Mouse (Mus musculus) ovary, postnatal 14 days (tissue): Measurements from ENCODE around the gene Tprg.

ENCODE experiments used
- DNase-seq: peaks from one replicate; pipeline ENCODE4 v3.0.0; 2022; ENCODE audit warnings: low spot score

Tprg gene

DNA sequence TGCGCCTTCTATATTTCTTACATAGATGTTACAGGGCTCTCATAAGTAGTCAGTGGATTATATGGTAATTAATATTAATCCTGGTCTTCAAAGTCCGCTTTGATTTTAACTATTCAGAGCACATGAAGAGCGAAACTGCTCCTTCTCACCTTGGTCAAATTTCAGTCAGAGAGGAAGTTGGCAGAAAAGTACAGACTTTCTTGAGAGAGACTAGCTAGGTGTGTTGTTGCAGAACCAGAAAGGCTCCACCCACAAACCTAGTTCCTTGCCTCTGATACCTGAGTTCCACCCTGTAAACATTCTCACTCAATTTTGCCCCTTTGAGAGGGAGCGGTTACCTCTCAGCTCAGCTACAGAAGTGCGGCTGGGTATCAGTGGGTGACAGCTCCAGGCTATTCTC, at the start of gene Tprg:
Gene Tprg, plus strand, starts transcription at position 301 of the 400 bp plus-strand sequence.
- DNase-seq = no peak

DNA sequence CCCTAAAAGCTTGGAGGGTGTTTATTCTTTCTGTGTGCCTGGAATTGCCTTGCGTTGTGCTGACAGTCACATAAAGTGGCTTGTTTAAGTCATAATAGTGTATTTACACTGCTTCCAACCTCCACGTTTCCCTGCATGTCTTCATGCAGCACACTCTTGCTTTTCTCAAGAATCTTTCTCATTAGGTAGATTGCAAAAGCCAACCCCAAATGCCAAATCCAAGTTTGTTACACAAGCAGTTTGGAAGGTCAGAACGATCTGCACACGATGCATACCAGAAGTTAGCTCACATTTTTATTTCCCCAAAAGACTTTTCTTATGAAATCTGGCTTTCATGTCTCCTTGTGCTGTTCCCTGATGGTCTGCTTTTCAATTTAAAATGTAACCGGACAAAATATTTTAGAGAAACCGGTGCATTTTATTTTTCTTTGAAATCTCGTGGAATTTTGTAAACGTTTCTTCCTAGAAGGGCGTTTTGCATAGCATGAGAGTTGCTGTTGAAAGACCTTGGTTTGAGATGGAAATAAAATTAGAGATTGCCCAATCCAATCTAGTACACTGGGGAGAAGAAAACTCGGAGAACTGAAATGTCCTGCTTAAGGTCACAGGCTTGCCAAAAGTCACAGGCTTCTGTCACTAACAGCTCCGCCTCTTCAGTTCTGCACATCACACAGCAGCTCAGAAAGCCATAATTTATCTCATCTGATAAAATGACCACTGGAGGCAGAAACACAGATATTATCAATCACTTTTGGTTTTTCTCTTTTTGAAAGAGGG, 48.2 kb upstream of the Tprg start:
- DNase-seq = no peak

DNA sequence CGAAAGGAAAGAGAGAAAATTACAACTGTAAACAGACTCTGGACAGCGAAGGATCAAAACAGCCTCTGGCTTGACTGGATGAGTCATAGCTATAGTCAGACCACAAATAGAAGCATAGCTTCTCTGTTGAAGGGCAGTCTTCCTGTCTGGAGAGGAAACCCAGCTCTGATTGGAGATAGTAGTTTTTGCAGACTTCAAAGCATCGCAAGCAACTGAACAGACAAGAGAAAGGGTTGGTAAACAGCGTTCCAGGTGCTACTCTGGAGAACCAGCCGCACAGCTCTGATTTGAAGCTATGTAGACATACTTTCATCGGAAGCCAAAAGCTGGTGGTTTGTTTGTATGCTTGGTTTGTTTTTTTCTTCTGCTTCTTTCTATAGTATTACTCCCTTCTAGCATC, 37.7 kb upstream of the Tprg start:
- no peak for DNase-seq

DNA sequence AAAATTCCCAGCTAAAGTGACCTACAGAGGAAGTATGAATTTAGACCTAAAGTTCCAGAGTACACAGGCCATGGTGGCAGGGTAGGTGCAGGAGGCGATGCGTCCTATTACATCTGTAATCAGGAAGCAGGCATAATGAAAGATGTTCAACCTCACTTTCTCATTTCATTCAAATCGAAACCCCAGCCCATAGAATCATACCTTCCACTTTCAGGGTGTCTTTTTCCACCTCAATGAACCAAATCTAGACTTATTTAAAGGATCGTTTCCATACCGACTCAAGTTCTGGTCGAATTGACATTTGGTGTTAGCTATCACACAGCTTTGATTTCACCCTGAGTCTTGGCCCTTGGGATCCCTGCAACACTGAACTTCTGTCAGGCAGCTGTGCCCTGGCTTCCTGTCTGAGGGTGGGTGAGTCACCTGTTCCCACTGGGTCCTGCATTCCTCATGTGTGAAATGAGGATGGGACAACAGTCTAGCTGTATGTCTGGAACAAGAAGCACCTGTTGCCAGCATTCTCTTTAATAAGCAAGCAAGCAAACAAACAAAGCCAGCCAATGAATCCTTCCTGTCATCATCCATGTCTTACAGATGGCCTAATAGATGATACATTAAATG, 36.4 kb upstream of the Tprg start:
- DNase-seq = no peak

DNA sequence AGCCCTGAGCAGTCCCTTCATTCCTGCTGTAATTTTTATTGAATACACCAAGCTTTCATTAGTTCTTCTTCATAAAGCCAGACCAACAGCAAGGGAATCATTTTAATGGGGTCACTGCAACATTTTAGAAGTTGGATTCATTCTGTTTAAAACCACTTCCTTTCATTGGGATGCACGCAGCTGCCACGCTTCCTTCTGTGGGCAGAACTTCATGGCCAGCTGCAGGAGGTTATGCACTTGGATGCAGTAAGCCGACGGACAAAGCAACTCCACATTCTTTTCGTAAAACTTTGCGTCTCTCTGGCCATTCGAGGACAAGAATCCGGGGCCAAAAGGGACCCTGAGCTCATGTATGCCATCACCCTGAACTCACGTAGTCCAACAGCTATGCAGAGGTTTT, 35.5 kb upstream of the Tprg start:
- no peak for DNase-seq

- DNase-seq = no peak
Observed at GRCm38 (mm10) chr16:25254646-25255045, 32.0 kb upstream of the Tprg start.

DNA sequence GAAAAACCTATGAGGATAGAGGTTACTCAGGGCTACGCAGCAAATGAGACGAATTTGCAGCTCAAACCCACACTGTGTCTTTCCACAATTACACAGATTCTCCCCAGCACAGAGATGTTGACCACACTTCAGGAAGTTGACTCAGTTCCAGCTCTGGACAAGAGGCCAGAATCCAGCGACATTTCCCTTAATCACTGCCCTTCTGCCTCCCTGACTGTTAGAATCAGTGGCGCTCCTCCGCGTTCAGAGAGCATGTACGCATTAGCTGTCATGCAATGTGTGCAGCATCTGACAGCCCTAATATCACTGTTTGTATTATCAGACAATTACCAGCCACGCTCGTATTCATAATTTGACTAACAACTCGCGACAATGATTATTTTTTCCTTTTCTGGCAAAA, 31.4 kb upstream of the Tprg start:
- DNase-seq = peak; percentile 13

DNA sequence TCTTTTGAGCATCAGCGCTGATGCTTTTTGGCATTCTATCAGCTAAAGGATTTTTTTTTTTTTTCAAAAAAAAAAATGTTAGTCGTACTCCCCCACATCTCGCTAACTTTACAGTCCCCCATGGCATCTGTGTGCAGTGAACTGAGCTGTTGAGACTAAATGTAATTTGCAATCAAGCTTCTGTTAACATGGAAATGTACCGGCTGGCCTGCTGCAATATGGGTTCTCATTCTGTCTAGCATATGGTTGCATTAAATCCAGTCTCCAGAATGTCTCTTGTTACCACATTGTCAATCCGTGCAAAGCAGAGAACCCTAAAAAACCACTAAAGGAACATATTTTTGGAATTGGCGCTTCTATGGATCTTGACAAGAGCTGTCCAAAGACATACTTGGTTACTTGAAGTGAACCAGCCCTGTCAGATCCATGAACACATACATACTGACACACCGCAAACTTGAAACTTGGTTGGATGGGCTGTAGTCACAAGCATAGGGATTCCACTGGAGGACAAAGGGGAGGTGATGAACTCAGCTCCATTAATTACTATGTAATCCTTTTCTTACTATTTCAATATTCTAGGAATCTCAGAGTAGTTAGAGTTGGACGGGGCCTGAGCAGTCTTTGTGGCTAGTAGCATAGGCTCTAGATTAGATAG, 30.9 kb upstream of the Tprg start:
- DNase-seq = no peak

DNA sequence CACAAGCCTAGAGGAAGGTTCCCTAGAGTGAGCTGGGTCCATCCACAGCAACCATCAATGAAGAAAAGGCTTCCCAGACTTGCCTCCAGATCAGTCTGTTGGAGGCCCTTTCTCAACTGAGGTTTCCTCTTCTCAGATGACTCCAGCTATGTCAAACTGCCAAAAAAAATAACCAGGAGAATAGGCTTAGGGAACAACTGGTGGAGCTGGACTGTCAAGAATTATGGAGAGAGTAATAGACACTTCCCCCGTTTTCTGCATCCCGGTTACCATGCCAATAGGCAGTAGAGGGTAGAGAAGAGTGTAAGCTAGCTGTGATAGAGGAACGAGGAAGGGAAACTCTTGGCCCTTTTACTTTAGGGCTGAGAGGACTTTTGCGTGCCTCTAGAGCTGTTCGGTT, 24.3 kb upstream of the Tprg start:
- DNase-seq = no peak

GRCm38 (mm10) chr16:25262965-25263364, 23.7 kb upstream of the Tprg start:
- DNase-seq = no peak

- peak; percentile 85 for DNase-seq
Observed at GRCm38 (mm10) chr16:25263520-25264149, 23.0 kb upstream of the Tprg start.

GRCm38 (mm10) chr16:25265177-25265576, 21.4 kb upstream of the Tprg start:
- DNase-seq = no peak

DNA sequence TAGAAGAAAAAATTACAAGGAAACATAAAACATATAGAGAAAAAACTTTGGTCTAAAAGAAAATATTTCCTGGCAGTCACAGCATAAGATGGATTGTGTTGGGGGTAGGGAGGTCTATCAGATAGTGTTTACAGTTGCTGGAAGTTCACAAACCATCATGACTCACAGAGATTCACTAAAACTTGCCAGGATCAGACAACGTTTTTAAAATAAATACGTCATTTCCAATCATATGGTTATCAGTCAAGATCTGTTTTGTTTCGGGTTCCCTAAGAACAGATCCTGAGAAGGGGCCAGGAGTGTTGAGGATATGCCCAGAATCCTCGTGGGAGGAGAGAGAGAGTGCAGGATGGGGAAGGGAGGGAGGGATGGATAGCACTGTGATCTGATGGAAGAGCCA, 18.3 kb upstream of the Tprg start:
- DNase-seq = no peak

GRCm38 (mm10) chr16:25282563-25282962, 4.1 kb upstream of the Tprg start:
- DNase-seq = no peak

DNA sequence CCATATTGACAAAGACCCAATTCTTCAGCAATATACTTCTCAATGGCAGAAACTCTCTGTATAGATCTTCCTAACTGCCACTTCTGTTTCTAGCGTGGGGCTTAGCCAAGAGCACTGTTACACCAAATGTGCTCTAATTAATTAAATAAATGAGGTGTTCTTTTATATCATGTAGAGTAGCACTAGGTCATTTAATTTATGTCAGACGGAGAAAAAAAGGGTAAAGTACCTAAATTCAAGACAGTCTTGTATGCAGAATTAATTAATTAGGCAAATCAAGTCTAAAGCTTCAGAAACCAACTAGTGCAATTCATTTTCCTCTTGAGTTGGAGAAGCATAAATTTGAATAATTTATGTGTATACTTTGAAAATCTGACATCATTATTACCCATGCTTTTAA, 7.1 kb downstream of the Tprg start:
- DNase-seq = no peak

DNA sequence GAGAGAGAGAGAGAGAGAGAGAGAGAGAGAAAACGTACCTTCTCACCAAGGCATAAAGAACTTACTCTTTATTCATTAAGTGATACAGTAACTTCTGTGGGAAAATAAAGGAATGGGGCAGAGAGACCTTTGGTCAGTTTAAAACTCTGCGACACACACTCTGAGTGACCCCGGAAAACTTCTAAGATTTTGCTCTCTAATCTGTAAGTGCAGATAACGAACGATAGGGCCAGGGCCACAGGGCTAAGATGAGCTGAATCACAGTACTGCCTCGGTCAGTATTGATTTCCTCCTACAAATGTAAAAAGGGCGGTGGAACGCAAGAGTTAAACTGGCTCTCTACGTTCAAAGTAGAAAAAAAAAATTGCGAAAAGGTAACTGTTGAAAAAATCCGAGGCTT, 8.9 kb downstream of the Tprg start:
- no peak for DNase-seq

DNA sequence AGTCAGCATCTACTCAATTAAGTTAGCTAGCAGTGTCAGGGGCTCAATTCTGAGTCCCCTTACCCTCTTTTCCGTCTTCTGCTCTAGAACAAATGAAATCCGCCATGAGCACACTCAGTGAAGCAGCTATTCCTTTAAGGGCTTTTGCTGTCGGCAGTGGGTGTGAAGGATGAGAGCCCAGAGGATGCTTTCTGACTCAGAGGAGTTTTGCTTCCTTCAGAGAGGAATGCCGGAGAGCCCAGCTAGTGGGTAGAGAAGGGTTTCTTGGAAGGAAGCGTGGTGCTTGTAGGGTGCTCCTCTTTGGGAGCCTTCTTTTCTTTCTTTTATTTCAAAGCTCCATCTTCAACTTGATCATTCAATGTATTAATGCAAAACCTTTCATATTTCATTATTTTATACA, 10.1 kb downstream of the Tprg start:
- no peak for DNase-seq

DNA sequence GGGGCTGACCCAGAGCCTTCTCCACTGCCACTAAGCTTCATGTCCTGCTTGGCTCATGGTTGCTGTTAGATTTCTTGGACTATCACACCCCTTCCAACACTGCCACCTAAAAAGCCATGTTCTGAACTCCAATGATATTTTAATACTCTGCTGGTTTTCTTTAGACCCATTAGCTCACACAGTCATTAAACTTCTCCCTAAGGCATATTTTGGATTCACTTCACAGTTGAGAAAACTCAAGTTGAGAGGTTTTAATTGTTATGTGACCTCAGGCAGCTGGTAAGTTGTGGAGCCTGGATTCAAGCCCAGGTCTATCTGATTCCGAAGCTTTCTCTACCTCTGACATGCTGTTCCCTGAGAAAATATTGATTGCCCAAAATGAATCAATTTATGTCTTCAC, 11.6 kb downstream of the Tprg start:
- DNase-seq = no peak

DNA sequence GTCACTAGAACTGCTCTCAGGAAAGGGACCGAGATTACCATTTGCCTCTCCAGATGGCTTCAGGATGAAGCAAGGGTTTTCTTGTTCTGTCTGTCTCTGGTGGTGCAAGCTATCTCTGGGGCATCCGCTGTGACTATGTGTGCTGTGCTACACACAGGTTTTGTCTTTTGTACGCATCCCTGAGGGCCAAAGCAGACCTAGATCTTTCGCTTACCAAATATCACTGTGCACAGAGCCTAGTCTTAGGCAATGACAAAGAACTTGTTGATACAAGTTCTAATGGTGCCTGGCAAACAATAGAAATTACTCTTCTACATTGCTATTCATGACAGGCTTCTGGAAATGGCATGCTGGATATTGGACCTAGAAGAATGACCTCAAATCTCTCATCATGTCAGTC, 16.0 kb downstream of the Tprg start:
- DNase-seq = no peak

DNA sequence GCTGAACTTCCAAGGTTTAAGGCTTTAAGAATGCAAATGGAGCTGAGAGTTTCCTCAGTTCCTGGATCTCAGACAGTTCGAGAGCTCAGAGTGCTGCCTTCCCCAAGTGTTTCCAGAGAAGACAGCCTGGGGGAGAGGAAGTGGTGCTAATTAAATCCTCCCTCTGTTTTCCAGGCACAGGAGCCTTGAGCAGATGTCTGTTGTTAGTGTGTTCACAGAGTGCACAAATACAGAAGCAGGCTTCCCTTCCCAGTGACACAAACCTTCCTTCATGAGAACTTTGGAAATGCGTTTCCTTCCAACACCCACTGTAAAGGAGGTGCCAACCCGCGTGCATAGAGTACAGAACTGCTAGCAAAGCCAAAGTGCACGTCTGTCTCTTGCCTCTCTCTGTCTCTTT, 27.4 kb downstream of the Tprg start:
- no peak for DNase-seq

DNA sequence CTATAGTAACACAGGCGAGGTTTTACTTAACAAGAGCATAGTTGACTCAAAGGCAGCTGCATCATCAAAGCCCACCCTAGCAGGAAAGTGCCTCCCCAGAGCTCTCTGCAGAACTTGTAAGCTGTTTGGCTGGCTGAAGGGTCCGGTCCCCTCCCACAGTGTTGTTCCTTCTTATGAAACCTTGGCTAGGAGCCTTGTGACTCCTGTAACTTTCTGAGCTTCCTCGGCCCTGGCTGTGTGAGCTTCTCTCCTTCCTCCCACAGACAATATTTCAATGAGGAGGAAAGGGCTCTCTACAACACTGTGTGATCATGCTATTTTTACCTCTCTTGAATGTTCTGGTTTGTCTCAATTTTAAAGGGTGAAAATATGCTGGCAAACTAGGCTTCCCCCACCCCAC, 28.5 kb downstream of the Tprg start:
- peak; percentile 17 for DNase-seq

DNA sequence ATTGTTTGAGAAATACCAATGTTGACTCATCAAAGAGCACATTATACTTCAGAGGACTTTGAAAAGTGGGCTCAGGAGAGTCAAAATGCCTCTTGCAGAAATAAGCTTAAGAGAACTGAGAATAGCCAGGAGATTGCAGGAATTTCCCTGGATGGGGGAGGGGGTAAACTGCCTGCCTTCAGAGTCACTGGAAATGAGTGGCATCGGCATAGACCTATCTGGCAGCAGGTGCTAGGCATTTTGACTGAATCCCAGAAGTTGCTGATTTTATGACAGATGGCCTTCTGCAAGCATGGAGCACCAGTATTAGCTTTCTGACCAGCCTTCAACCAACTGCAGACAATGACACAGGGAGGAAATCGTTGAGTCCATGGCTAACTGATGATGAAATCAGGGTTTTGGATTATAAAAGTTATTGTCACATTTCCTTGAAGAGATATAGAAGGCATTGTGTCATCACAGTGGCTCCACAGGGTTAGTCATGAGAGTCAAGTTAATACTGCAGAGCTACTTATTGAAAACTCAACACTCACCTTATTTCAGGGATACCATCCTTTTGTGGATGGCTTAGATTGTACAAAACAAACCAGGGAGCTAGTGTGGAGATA, 39.1 kb downstream of the Tprg start:
- DNase-seq = no peak
